ENCODE assay signal across 8 mouse cellular contexts in genomic region chr17:51534678-51535077, GRCm38 (mm10).
DNase-seq lines count a peak whose midpoint lies in the region; ATAC-seq and TF ChIP-seq lines count a peak whose summit lies in the region.

No protein-coding gene starts in this region.

- H3K27me3 ChIP-seq in kidney, embryonic 15.5 days: no peaks in the 10 kb centered on the region
- H3K27me3 ChIP-seq in embryonic facial prominence, embryonic 12.5 days: no peaks in the 10 kb centered on the region
- H3K27me3 ChIP-seq in hindbrain, postnatal 0 days (ENCODE audit: insufficient read depth, low read length): no peaks in the 10 kb centered on the region

- peak overlapping the region; percentile 56 for H3K4me2 ChIP-seq in kidney, embryonic 15.5 days
- H3K4me2 ChIP-seq in embryonic facial prominence, embryonic 12.5 days (replicated peaks): peak overlapping the region; percentile 45
- H3K4me2 ChIP-seq in hindbrain, postnatal 0 days (ENCODE audit: low read depth, low read length): peak overlapping the region; percentile 52

- no peak overlapping the region for H3K27ac ChIP-seq in kidney, embryonic 15.5 days
- no peak overlapping the region for H3K27ac ChIP-seq in embryonic facial prominence, embryonic 12.5 days
- H3K27ac ChIP-seq in hindbrain, postnatal 0 days: no peak overlapping the region

- H3K4me1 ChIP-seq in kidney, embryonic 15.5 days: peaks cover 15% of the 10 kb centered on the region
- peaks cover 6% of the 10 kb centered on the region; the same call in 1 of the 2 replicates for H3K4me1 ChIP-seq in embryonic facial prominence, embryonic 12.5 days
- H3K4me1 ChIP-seq in hindbrain, postnatal 0 days (ENCODE audit: insufficient read depth, low read length): peaks cover 3% of the 10 kb centered on the region

- peak overlapping the region; percentile 27 for H3K4me3 ChIP-seq in kidney, embryonic 15.5 days (replicated peaks)
- peak overlapping the region; percentile 22 for H3K4me3 ChIP-seq in embryonic facial prominence, embryonic 12.5 days
- peak overlapping the region; percentile 24 for H3K4me3 ChIP-seq in hindbrain, postnatal 0 days (ENCODE audit: low read length)

- H3K9me3 ChIP-seq in kidney, embryonic 15.5 days (replicated peaks): no peaks in the 10 kb centered on the region
- no peaks in the 10 kb centered on the region for H3K9me3 ChIP-seq in embryonic facial prominence, embryonic 12.5 days
- no peaks in the 10 kb centered on the region for H3K9me3 ChIP-seq in hindbrain, postnatal 0 days (ENCODE audit: low read length)

- TF ChIP-seq CTCF in hindbrain, postnatal 0 days (IDR thresholded peaks at IDR 0.05; ENCODE audit: low read depth): no peak

- no peaks in the 10 kb centered on the region for H3K36me3 ChIP-seq in kidney, embryonic 15.5 days
- no peaks in the 10 kb centered on the region for H3K36me3 ChIP-seq in embryonic facial prominence, embryonic 12.5 days
- no peaks in the 10 kb centered on the region for H3K36me3 ChIP-seq in hindbrain, postnatal 0 days (ENCODE audit: insufficient read depth, low read length)

- peak; percentile 85 for ATAC-seq in kidney, embryonic 15.5 days (replicated peaks; ENCODE audit: low FRiP score)
- no peak; the same call in 1 of the 2 replicates for ATAC-seq in embryonic facial prominence, embryonic 12.5 days (ENCODE audit: insufficient number of reproducible peaks, insufficient read depth, low FRiP score, low TSS enrichment)
- ATAC-seq in hindbrain, postnatal 0 days: peak; percentile 58; the same call in 1 of the 2 replicates
- ATAC-seq in erythroid progenitor cell, adult 5-6 weeks (replicated peaks; ENCODE audit: low FRiP score, poor library complexity, severe bottlenecking): no peak

- WGBS in kidney, embryonic 15.5 days: 5% methylated on average over 10 of the region's 10 CpGs
- 12% methylated on average over 10 of the region's 10 CpGs for WGBS in embryonic facial prominence, embryonic 12.5 days
- 31% methylated on average over 10 of the region's 10 CpGs for WGBS in hindbrain, postnatal 0 days

- no peak overlapping the region for H3K9ac ChIP-seq in kidney, embryonic 15.5 days
- no peak overlapping the region for H3K9ac ChIP-seq in embryonic facial prominence, embryonic 12.5 days
- H3K9ac ChIP-seq in hindbrain, postnatal 0 days (replicated peaks; ENCODE audit: low read length): no peak overlapping the region

- DNase-seq in kidney, adult 11 months: no peak
- peak; percentile 27 for DNase-seq in adrenal gland, postnatal 36 days
- peak; percentile 32 for DNase-seq in hindbrain, postnatal 0 days (ENCODE audit: low spot score)
- peak; percentile 38 to 42 for DNase-seq in right cerebral cortex, postnatal 10 days (ENCODE audit: low spot score in 2 of 2)
- DNase-seq in T-cell, adult 2 months (ENCODE audit: low spot score): no peak

Comparison
In these comparisons a context has a peak if more than half of its experiments do, and no peak if none do; other contexts are left out.
1. ATAC-seq: peak in kidney, embryonic 15.5 days (single experiment) and hindbrain, postnatal 0 days (single experiment); none in embryonic facial prominence, embryonic 12.5 days (single experiment) and erythroid progenitor cell, adult 5-6 weeks (single experiment).
2. DNase-seq: peak in adrenal gland, postnatal 36 days (2 of 2), hindbrain, postnatal 0 days (single experiment) and right cerebral cortex, postnatal 10 days (2 of 2); none in kidney, adult 11 months (single experiment) and T-cell, adult 2 months (single experiment).
3. Peak in every context shown above with its lines, with median percentiles within 50 percentile points of each other: H3K4me2 ChIP-seq and H3K4me3 ChIP-seq.